Mouse (Mus musculus) adrenal gland (tissue): Measurements from ENCODE around the gene Tbk1.

Experiments used
- intact Hi-C: fragments of 180-260 bp; cut with DNase I; formaldehyde crosslinking; loops from one replicate; pipeline ENCODE4 v1.15.1; 2025

Gene Tbk1

GRCm38 (mm10) chr10:121549670-121550069 lies 36.9 kb downstream of the Tbk1 start:
- intact Hi-C loops, result no loop called here

- intact Hi-C loops, result no loop called here
Measured at GRCm38 (mm10) chr10:121547162-121547561, 39.4 kb downstream of the Tbk1 start.

- intact Hi-C loops, result no loop called here
Measured at GRCm38 (mm10) chr10:121543577-121543976, 43.0 kb downstream of the Tbk1 start.

GRCm38 (mm10) chr10:121542156-121542555 lies 44.4 kb downstream of the Tbk1 start:
- intact Hi-C loops, result no loop called here

GRCm38 (mm10) chr10:121534995-121535394 lies 51.6 kb downstream of the Tbk1 start:
- intact Hi-C loops, result no loop called here

- intact Hi-C loops, result no loop called here
Measured at GRCm38 (mm10) chr10:121533137-121533872, 53.3 kb downstream of the Tbk1 start.

GRCm38 (mm10) chr10:121531541-121531940 lies 55.0 kb downstream of the Tbk1 start:
- intact Hi-C loops, result no loop called here

GRCm38 (mm10) chr10:121530365-121531003 lies 56.1 kb downstream of the Tbk1 start:
- intact Hi-C loops, result no loop called here

- intact Hi-C loops, result no loop called here
Measured at GRCm38 (mm10) chr10:121529261-121529660, 57.3 kb downstream of the Tbk1 start.

GRCm38 (mm10) chr10:121528470-121528869 lies 58.1 kb downstream of the Tbk1 start:
- intact Hi-C loops, result no loop called here

GRCm38 (mm10) chr10:121527114-121527513 lies 59.5 kb downstream of the Tbk1 start:
- intact Hi-C loops, result no loop called here

- intact Hi-C loops, result no loop called here
Measured at GRCm38 (mm10) chr10:121520923-121521585, 65.5 kb downstream of the Tbk1 start.

GRCm38 (mm10) chr10:121519710-121520109 lies 66.9 kb downstream of the Tbk1 start:
- intact Hi-C loops, result loop anchor here (5.0 kb wide), 1 partner anchor 42 kb away; the partner anchor contains the start of gene Rassf3

- intact Hi-C loops, result loop anchor here (2.0 to 5.0 kb wide), 2 partner anchors 39 to 107 kb away; partner anchors contain the start of gene Rassf3
Measured at GRCm38 (mm10) chr10:121516008-121516600, 70.5 kb downstream of the Tbk1 start.

- intact Hi-C loops, result no loop called here
Measured at GRCm38 (mm10) chr10:121509751-121510643, 76.6 kb downstream of the Tbk1 start.

GRCm38 (mm10) chr10:121507755-121508544 lies 78.6 kb downstream of the Tbk1 start:
- intact Hi-C loops, result no loop called here

- intact Hi-C loops, result no loop called here
Measured at GRCm38 (mm10) chr10:121506731-121507583, 79.6 kb downstream of the Tbk1 start.

- intact Hi-C loops, result no loop called here
Measured at GRCm38 (mm10) chr10:121505929-121506328, 80.7 kb downstream of the Tbk1 start.
